Comparison of ENCODE assay signal across 28 mouse cellular contexts in genomic region chr12:33288746-33289145, GRCm38 (mm10).
DNase-seq lines count a peak whose midpoint lies in the region; ATAC-seq and TF ChIP-seq lines count a peak whose summit lies in the region.
"Had no signal": no experiment of that assay in that cellular context is flagged by ENCODE, and none has a peak within 500 bp of the region (broad histone marks: within the 10 kb centered on the region; RNA-seq: fewer than 3 reads in every experiment).

No protein-coding gene starts in this region.

- H3K9ac ChIP-seq in hindbrain, embryonic 14.5 days = no peak overlapping the region
- no peak overlapping the region for H3K9ac ChIP-seq in hindbrain, embryonic 16.5 days (ENCODE audit: low read depth, low read length)
- H3K9ac ChIP-seq in embryonic facial prominence, embryonic 14.5 days (ENCODE audit: low read depth, low read length) = no peak overlapping the region
- H3K9ac ChIP-seq in midbrain, postnatal 0 days (replicated peaks; ENCODE audit: low read length, poor library complexity, severe bottlenecking) = no peak overlapping the region
- H3K9ac ChIP-seq: heart, embryonic 15.5 days; hindbrain, embryonic 15.5 days; intestine, embryonic 15.5 days; limb, embryonic 12.5 days; lung, embryonic 15.5 days had no signal

- ATAC-seq in hindbrain, embryonic 14.5 days (ENCODE audit: low FRiP score) = no peak
- ATAC-seq in hindbrain, embryonic 16.5 days = no peak
- ATAC-seq in embryonic facial prominence, embryonic 14.5 days (ENCODE audit: low read depth) = no peak
- ATAC-seq in midbrain, postnatal 0 days (ENCODE audit: low FRiP score) = no peak
- ATAC-seq: forebrain, embryonic 16.5 days; intestine, embryonic 15.5 days; midbrain, embryonic 16.5 days had no signal

- no peak for DNase-seq in hindbrain, embryonic 14.5 days (ENCODE audit: low spot score)
- peak; percentile 51 for DNase-seq in 3T3-L1 (ENCODE audit: low read depth, low spot score)
- peak; percentile 19 for DNase-seq in NIH3T3 (ENCODE audit: low read depth)
- peak; percentile 34 for DNase-seq in embryonic facial prominence, embryonic 14.5 days (ENCODE audit: low spot score)
- DNase-seq in midbrain, postnatal 0 days (ENCODE audit: low spot score) = no peak
- DNase-seq in cerebellum, adult 9-11 months = no peak
- DNase-seq: adrenal gland, adult 8-10 months; cerebellum, adult 2 months; cerebellum, postnatal 25 days; kidney, adult 8-10 months; kidney, postnatal 10 days; right cerebral cortex, adult 18-20 months; right cerebral cortex, postnatal 4 days; thymus, adult 18-20 months; thymus, postnatal 25 days had no signal

- no peaks in the 10 kb centered on the region for H3K9me3 ChIP-seq in hindbrain, embryonic 14.5 days (ENCODE audit: control insufficient read depth, low read length)
- no peaks in the 10 kb centered on the region for H3K9me3 ChIP-seq in hindbrain, embryonic 16.5 days (ENCODE audit: control insufficient read depth, low read length)
- no peaks in the 10 kb centered on the region for H3K9me3 ChIP-seq in embryonic facial prominence, embryonic 14.5 days (ENCODE audit: control insufficient read depth, low read length)
- H3K9me3 ChIP-seq in midbrain, postnatal 0 days (ENCODE audit: low read length) = no peaks in the 10 kb centered on the region
- H3K9me3 ChIP-seq: heart, embryonic 15.5 days; hindbrain, embryonic 15.5 days; intestine, embryonic 15.5 days; limb, embryonic 12.5 days; lung, embryonic 15.5 days had no signal

- no peak overlapping the region for H3K4me2 ChIP-seq in hindbrain, embryonic 14.5 days (replicated peaks)
- H3K4me2 ChIP-seq in hindbrain, embryonic 16.5 days (ENCODE audit: low read length) = no peak overlapping the region
- H3K4me2 ChIP-seq in embryonic facial prominence, embryonic 14.5 days (ENCODE audit: low read depth, low read length) = no peak overlapping the region
- H3K4me2 ChIP-seq in midbrain, postnatal 0 days (ENCODE audit: low read depth, low read length, poor library complexity, severe bottlenecking) = no peak overlapping the region
- H3K4me2 ChIP-seq: heart, embryonic 15.5 days; hindbrain, embryonic 15.5 days; intestine, embryonic 15.5 days; limb, embryonic 12.5 days; liver, embryonic 11.5 days; lung, embryonic 15.5 days; midbrain, embryonic 11.5 days had no signal

- TF ChIP-seq CTCF in midbrain, postnatal 0 days (IDR thresholded peaks at IDR 0.05) = no peak

- H3K36me3 ChIP-seq in hindbrain, embryonic 14.5 days (replicated peaks; ENCODE audit: control insufficient read depth, insufficient read depth) = no peaks in the 10 kb centered on the region
- no peaks in the 10 kb centered on the region for H3K36me3 ChIP-seq in hindbrain, embryonic 16.5 days (ENCODE audit: control insufficient read depth, insufficient read depth, low read length)
- no peaks in the 10 kb centered on the region for H3K36me3 ChIP-seq in embryonic facial prominence, embryonic 14.5 days (ENCODE audit: control insufficient read depth, insufficient read depth, low read length)
- no peaks in the 10 kb centered on the region for H3K36me3 ChIP-seq in midbrain, postnatal 0 days (ENCODE audit: insufficient read depth, low read length)
- H3K36me3 ChIP-seq: heart, embryonic 15.5 days; hindbrain, embryonic 15.5 days; intestine, embryonic 15.5 days; limb, embryonic 12.5 days; lung, embryonic 15.5 days had no signal

- 0 out of 2 replicates have a peak overlapping the region, but pooled peaks have one; percentile 7 for H3K27ac ChIP-seq in hindbrain, embryonic 14.5 days
- no peak overlapping the region for H3K27ac ChIP-seq in hindbrain, embryonic 16.5 days (ENCODE audit: low read depth, low read length)
- H3K27ac ChIP-seq in embryonic facial prominence, embryonic 14.5 days (replicated peaks; ENCODE audit: low read depth, low read length) = no peak overlapping the region
- H3K27ac ChIP-seq in midbrain, postnatal 0 days (ENCODE audit: low read depth, low read length) = no peak overlapping the region
- H3K27ac ChIP-seq: heart, embryonic 15.5 days; hindbrain, embryonic 15.5 days; intestine, embryonic 15.5 days; limb, embryonic 12.5 days; lung, embryonic 15.5 days; stomach, postnatal 0 days had no signal

- no peak overlapping the region for H3K4me3 ChIP-seq in hindbrain, embryonic 14.5 days (replicated peaks; ENCODE audit: low read length)
- H3K4me3 ChIP-seq in hindbrain, embryonic 16.5 days (ENCODE audit: low read length) = no peak overlapping the region
- H3K4me3 ChIP-seq in embryonic facial prominence, embryonic 14.5 days (ENCODE audit: low read depth, low read length) = no peak overlapping the region
- no peak overlapping the region for H3K4me3 ChIP-seq in midbrain, postnatal 0 days (ENCODE audit: low read depth, low read length)
- H3K4me3 ChIP-seq: heart, embryonic 15.5 days; hindbrain, embryonic 15.5 days; intestine, embryonic 15.5 days; limb, embryonic 12.5 days; lung, embryonic 15.5 days; myocyte had no signal

- H3K27me3 ChIP-seq in hindbrain, embryonic 14.5 days (ENCODE audit: control insufficient read depth, insufficient read depth, low read length) = no peaks in the 10 kb centered on the region
- H3K27me3 ChIP-seq in hindbrain, embryonic 16.5 days (replicated peaks; ENCODE audit: control insufficient read depth, insufficient read depth, low read length) = no peaks in the 10 kb centered on the region
- H3K27me3 ChIP-seq in embryonic facial prominence, embryonic 14.5 days (replicated peaks; ENCODE audit: control insufficient read depth, insufficient read depth, low read length) = no peaks in the 10 kb centered on the region
- no peaks in the 10 kb centered on the region for H3K27me3 ChIP-seq in midbrain, postnatal 0 days (ENCODE audit: insufficient read depth, low read length)
- H3K27me3 ChIP-seq: CH12.LX; heart, embryonic 15.5 days; hindbrain, embryonic 15.5 days; intestine, embryonic 15.5 days; lung, embryonic 15.5 days had no signal

- 75% methylated on average over 2 of the region's 2 CpGs for WGBS in hindbrain, embryonic 14.5 days
- 72% methylated on average over 2 of the region's 2 CpGs for WGBS in hindbrain, embryonic 16.5 days
- 17% methylated on average over 2 of the region's 2 CpGs for WGBS in embryonic facial prominence, embryonic 14.5 days
- 74% methylated on average over 2 of the region's 2 CpGs for WGBS in midbrain, postnatal 0 days

- peaks cover 18% of the 10 kb centered on the region for H3K4me1 ChIP-seq in hindbrain, embryonic 14.5 days (replicated peaks; ENCODE audit: control insufficient read depth, insufficient read depth, low read length)
- H3K4me1 ChIP-seq in hindbrain, embryonic 16.5 days (ENCODE audit: control insufficient read depth, insufficient read depth, low read depth, low read length) = peaks cover 8% of the 10 kb centered on the region
- H3K4me1 ChIP-seq in embryonic facial prominence, embryonic 14.5 days (ENCODE audit: control insufficient read depth, insufficient read depth, low read length) = peaks cover 19% of the 10 kb centered on the region
- peaks cover 4% of the 10 kb centered on the region; the same call in 1 of the 2 replicates for H3K4me1 ChIP-seq in midbrain, postnatal 0 days (ENCODE audit: insufficient read depth, low read length)

Comparison
In these comparisons a context has a peak if more than half of its experiments do, and no peak if none do; other contexts are left out.
1. DNase-seq: peak in 3T3-L1 (single experiment), NIH3T3 (single experiment) and embryonic facial prominence, embryonic 14.5 days (single experiment); none in hindbrain, embryonic 14.5 days (single experiment), midbrain, postnatal 0 days (single experiment) and cerebellum, adult 9-11 months (single experiment).